Mouse (Mus musculus) adipocyte (in vitro differentiated cells): ENCODE measurements around the gene Psma7.
A peak's percentile ranks its signal among the peaks of the same experiment; 100 is the strongest.

ENCODE experiments used
- DNase-seq: peaks from one replicate; pipeline ENCODE4 v3.0.0-alpha.2; 2016; ENCODE audit warnings: low spot score

Psma7 gene

DNA sequence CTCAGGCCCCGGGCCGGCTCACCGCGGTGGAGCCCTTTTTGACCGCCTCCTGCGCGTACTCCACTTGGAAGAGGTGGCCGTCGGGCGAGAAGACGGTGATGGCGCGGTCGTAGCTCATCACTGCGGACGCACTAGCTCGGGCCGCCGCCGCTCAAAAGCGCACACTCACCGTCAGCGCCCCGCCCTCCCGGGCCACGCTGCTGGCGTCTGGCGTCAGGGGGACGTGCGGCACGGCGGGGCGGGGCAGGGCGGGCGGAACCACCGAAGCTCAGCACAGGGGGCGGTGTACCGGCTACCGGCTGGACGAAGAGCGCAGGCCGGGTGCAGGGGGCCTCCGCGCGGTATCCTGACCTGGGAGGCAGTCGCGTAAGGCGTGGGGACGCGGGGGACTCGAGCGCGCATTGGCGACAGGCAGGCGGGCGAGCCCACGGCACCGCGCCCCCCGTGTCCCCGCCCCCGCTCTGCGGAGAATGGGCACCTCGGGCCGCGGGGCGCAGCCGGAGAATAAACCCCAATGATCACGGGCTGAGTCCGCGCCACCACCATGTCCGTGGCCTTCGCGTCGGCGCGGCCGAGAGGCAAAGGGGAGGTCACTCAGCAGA, at the start of gene Psma7, which contains the start of gene Ss18l1:
Psma7 (minus strand) TSS at position 178 of the 602 bp plus-strand sequence.
Ss18l1 (plus strand) TSS at position 254 of the 602 bp plus-strand sequence.
- peak; percentile 90 for DNase-seq

DNA sequence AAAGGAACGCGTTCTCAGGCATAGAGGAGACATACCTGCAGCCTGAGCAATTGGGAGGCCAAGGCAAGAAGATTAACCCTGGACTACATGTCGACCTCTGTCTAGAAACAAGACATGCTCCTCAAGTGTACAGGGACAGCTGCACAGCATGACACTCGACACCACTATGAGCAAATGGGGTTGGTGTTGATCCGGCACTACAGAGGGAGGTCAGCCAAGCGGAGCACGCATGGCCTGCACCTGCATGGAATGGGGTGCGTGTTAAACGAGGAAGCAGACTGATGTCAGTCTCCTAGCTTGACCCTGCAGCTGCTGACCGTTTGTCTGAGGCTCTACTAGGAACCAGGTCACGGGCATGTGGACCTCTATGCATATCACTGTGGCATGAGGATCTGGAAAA, 48.1 kb upstream of the Psma7 start:
- no peak for DNase-seq

DNA sequence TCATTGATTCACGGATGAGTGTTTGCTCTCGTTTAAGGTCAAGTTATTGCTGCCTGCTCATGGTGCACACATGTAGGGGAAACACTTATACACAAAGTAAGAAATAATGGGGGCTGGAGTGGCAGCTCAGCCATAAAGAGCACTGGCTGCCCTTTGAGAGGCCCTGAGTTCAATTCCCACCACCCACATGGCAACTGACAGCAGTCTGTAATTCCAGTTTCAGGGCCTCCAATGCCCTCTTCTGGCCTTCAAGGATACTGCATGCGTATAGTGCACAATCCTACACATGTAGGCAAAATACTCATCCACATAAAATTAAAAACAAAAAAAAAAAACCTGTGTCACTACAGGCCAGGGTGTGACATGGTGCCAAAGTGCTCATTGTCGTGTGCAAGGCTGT, 45.2 kb upstream of the Psma7 start:
- DNase-seq, result no peak

DNA sequence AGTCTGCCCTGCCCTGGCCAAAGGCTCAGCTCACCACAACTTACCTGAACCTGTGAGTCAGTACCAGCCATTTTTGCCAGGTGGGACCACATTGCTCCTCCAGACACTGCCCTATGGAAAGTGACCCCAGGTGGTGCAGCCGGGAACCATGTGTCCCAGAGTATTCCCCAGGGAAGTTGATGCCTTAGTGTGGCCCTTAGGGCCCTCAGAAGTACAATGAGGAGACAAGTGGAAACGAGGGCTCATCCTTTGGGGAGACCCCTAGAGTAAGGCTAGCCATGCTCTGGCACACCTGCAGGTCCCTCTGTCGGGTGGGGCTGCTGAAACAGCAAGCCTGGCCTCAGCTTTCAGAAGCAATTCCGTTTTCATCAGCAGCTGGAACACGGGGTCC, 44.4 kb upstream of the Psma7 start:
- no peak for DNase-seq

DNA sequence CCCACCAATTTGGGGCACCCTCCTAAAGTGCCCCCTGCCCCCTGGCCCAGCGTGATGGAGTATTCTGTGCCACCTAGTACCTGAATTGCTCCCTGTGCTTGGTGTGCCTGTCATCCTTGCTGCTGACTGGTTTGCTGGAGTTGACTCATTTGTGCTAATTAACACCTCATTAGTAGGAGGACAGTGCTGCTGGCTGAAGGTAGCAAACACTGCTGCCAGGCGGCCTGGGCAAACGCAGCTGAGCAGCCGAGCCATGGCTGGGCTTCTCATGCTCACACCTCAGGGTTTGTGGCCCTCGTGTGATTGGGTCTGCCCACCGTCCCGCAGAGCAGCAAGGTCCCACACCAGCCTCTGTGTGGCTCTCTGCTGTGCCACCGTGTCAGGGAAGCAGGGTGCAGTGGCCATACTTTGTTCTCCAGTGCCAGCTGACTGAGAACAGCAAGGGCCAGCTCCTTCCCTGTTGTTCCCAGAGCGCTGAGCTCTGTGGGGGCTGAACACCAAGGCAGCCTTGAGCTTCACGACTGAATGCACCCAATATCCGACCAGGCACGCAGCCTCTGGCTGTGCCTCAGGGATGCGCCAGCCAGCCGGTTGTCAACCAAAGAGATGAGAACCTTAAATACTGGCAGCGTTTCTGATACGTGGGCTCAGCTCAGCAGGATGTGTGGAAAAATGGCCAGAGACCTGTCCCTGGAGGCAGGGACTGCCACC, 43.8 kb upstream of the Psma7 start:
- no peak for DNase-seq

DNA sequence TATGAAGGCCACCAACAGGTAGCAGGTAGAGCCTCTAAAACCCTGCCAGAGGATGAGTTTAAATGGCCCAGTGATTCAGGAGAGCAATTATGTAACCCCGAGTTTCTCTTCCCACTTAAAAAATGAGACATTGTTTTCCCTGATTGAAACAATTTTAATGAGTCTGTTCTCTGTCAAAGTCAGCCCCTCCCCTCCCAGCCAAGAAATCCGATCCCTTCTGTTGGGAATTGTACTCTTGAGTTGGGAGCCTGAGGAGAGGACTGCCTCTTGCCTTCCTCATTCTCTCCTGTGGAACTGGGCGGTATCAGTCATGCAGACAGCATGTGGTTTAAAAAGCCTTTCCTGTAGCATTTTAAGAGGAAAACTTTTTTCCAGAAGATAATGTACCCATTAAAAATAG, 42.3 kb upstream of the Psma7 start:
- DNase-seq, result no peak

DNA sequence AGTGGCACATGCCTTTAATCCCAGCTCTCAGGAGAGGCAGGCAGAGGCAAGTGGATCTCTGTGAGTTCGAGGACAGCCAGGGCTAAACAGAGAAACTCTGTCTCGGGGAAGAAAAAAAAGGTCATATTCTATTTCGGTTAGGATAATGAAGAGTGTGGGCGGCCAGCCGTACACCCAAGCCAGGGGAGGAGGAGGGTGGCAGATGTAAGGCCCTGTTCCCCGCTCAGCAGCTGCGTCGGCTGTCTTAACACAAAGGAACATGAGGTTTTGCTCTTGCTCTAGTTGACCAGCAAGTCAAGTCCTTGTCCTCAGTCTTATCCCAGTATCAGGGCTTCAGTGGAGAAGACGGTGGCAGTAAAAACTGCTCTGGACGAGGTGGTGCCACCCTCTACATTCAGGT, 40.8 kb upstream of the Psma7 start:
- DNase-seq, result no peak

DNA sequence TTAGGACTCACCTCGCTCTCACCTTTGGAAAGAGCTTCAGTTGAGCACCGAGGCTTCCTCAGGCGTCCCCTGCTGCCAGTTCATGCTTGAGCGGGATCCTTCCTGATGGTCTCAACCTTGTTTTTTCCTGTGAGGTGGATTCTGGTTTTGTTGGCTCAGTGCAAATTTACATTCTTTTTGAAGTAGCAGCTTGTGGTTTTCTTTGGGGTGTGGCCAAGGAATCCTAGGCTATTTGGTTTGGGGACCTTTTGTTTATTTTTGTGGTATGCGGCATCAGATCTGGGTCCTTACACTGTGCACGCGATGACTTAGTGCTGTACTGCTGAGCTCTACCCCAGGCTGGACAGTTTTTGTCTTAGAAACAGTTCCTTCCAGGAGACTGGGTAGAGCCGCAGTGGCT, 38.4 kb upstream of the Psma7 start:
- DNase-seq, result no peak

DNA sequence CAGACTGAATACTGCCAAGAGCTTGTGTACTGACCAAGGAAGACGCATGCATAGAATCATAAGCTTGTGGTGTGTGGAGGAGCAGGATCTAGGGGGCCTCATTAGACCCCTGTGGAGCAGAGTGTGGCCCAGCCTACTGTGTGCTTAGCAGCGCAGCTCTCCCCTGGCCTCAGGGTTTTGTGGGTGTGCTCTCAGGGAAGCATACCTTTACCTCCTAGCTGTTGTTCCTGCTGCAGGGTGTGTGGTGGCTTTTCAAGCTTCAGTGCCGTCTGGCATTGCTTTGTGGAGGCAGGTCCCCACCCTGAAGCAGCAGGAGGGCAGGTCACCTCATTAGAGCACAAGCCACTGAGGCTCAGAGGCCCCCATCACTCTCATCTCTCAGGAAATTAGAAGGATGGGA, 35.4 kb upstream of the Psma7 start:
- no peak for DNase-seq

DNA sequence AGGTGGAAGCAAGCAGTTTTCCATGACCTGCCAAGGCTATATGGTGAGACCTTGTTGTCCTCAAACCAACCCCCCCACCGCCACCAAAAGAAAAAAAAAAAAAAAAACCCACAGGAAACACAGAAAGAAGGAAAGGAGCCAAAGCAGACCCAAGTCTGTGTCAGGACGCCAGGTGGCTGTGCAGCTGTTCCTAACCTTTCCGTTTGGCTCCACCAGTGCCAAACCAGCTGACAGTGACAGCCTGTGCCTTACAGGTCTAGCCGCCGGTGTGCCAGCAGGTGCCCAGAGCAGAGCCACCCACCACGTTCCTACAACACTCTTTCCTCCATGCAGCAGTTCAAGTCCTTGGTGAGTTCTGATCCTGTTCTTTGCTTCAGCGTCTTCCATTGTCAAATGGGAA, 30.7 kb upstream of the Psma7 start:
- DNase-seq, result no peak

DNA sequence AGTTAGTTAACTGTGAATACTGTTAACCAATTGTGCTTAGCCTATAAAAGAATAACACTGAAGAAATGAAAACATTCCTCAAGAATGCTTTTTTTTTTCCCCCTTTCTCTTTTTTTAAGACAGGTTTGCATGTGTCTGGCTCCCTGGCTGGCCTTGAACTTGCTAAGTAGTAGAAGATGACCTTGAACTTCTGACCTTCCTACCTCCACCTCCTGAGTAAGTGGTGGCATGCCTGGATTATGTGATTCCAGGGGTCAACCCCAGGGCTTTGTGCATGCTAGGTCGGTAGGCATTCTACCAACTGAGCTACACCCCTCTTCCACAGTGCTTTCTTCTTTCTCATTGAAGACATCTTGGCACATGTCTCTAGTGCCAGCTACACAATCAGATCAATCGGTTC, 29.4 kb upstream of the Psma7 start:
- no peak for DNase-seq

DNA sequence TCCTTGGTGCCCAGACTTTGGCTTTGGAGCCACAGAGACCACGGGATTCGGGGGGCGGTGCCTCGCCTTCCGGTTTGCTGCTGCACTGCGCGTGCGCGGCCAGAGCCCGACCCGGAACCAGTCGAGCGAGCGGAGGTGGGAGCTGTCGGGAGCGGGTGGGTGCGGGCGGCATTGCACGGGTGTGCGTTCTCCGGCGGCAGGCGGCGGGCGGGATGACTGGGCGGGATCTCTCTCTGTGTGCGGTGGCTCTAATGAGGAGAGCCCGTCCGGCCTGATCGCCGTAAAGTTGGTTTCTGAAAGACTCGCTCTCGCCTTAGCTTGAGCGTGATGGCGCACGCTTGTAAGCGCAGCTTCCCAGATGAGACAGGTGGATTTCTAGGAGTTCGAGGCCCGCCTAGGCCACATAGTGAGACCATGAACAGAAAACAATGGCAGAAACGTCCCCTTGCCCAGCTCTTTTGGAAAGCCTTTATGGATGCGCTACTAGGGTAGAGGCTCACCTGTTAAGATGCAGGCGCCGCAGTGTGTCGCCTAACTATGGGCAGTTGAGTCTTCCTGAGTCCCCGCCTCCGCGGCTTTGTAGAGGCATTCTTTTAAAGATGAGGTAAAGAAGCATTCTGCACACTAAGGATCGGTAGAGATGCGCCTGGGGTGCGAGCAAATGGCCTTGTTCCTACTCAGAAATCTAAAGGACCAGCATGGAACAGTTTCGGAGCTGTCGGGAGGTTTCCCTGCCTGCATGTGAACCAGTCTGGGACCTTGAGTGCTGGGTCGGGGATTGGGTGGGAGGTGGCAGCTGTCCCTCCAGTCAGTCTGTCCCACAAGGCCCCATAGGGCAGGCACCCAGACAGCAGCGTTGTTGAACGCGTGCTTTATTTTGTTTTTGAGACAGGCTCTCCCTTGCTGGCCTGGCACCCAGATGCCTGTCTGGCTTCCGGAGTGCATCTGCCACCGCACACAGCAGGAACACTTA, 28.5 kb upstream of the Psma7 start, which contains the start of gene Mtg2:
Mtg2 (plus strand) TSS at position 108 of the 973 bp plus-strand sequence.
- peak; percentile 93 for DNase-seq

DNA sequence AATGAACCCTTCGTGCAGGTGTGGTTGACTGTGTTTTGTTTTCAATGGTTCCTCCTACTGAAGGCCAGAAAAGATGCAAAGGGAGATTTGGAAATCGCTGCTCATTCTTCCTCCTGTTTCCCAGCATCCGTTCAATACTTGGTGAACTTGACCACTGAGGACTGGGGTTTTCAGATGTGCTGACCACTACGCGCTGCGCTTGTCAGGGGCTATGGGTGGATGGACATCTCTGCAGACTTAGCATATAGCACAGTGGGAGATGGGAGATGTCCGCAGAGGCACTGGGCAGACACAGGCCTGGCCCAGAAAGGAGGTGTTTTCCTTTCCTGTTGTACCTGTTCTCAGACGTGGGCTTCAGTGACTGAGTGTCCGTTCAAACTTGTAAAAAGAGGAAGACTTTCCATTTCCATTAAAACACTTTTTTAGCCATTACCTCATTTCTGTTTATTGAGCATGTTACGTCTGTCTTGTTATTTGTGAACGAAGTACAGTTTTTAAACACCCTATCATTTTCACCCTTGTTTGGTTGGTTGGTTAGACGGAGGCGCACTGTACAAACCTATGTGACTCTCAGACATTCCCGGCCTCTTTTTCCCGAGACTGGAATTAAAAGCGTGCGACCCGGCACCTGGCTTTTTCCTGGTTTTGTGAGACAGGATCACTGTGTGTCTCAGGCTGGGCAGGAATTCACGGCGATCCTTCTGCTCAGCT, 27.7 kb upstream of the Psma7 start:
- DNase-seq, result no peak

DNA sequence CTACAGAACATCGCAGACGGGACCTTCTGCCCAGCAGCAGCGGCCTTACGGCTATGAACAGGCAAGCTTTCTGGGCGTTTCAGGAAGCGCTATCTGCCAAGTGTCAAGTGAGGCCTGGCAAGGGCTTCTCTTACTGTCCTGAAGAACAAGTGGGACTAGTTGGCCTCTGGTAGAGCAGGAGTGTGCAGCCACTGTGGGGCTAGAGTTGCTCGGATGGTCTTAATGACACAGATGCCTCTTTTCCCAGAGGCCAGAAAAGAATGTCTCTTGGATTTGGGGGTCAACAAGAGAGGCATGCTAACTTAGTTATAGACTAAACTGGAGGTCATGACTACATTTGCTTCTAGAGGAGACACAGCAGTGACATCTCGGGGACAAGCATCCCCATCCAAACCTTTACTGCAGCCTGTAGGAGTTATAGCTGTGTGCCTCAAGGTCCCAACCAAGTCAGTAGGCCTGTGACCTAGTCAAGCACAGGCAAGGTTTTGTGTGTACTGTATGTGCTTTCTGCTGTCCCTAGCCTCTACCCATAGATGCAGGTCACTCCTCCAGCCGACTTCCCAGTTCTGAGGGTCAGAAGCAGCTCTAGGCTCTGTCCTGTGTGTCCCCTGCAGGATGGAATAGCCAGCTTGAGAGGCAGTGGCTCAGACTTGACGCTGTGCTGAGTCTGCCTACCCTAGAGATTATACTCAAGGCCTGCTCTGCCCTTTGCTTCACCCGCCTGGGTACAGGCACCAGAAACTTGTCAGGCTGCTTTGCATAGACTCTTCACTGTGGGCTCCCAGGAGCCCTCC, 21.3 kb upstream of the Psma7 start:
- no peak for DNase-seq

DNA sequence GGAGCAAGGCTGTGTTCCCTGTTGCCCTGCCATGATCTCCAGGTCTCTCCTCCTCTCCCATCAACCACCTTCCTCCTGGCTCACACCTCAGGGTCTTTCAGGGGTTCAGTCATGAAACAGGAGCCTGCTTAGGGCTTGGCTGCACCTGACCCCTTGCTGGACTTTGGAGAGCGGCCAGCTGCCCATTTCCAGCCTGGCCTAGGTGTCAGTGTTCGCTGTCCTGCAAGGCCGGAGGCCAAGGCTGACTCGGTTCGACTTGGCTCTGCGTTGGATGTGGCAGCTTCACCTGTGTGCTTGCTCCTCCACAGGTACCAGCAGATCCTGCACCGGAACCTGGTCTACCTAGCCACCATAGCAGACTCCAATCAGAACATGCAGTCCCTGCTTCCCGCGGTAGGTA, 10.8 kb upstream of the Psma7 start:
- no peak for DNase-seq

DNA sequence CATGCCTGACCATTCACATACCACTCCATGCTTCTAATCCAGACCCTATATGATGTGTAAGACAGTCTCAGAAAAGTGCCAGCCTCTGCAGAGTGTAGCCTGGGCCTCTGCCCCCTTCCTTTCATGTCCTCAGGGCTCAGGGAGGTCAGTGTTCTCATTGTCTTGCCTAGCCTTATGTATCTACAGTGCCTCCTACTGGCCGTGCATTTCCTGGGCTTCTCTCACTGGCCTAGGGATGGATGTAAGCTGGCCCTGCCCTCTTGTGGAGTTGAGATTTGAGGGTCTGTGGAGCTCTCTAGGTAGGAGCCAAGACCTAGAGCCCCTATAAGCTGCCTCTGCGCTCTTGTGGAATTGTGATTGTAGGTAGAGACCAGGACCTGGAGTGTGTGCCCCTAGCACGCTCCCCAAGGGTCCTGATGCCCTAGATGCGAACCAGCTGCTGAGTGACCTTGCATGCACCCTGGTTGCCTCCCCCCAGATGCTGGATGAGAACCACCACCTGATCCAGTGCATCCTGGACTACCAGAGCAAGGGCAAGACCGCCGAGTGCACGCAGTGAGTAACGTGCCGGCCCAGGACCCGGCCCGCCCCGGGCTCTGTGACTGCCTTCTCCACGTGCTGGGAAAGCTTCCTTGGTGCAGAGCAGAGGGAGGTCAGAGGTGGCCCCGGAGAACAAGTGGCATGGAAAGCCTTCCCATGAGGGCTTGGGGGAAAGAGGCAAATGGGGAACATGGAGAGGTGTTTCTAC, 9.9 kb upstream of the Psma7 start:
- DNase-seq, result peak; percentile 55

DNA sequence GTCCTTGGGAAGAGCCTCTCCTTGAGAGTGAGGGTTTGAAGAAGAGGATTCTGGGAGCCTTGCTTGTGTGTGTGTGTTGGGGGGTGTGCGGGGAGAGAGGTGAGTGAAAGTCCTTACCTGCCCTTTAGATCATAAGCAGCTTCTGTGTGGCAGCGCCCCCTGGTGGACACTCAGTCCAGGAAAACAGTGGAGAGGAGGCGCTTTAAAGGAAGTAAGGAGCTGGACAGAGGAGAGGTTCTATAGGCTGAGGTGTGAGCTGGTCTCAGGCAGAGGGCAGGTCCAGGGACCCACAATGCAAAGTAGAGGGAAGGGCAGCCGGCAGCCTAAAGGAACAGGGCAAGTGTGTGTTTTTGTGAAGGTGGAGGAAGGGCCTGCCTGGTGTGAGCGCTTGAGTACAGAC, 8.8 kb upstream of the Psma7 start:
- peak; percentile 81 for DNase-seq

DNA sequence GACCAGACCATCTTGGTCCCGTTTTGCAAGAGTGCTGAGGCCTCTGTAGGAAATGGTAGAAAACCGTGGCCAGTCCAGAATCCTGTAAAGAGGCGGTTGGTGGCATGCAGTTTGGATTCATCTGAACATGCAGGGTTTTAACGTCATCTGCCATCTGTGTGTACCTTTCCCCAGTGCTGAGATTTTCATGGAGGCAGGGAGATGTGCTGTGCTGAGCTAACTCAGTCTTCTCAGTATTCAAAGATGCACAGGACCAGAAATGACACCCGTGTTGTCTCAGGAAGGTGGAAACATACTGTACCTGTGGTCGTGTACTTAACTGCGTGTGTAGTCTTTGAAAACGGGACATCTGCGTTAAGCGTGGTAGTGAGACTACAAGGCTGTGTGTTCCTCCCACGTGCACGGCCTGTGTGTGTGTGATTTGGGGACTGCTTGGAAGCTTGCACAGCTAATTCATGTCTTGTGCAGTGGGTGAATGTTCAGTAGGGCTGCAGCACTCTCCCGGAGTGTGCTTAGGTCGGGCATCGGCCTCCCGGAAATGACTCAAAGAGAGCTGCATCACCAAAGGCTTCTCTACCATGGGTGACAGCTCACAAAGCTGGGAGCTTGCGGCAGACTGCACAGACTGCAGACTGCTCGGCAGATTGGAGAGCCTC, 5.9 kb upstream of the Psma7 start:
- DNase-seq, result no peak

DNA sequence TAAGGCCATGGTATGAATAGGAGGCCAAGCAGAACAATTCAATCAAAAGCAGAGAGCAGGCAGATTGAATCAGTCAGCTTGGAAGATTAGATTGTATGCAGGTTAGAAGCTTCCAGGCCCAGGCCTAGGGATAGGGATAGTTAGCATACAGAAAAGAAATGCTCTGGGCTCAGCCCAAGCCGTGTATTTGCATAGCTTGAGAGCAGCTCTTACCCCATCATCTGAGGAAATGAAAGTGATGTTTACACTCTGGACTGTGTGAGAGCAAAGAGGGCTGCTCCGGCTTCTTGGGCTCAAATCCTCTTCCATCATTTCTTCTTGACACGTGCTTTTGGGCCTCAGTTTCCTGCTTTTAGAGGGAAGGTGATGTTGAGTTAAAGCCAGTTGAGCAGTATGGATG, 5.3 kb upstream of the Psma7 start:
- DNase-seq, result no peak

DNA sequence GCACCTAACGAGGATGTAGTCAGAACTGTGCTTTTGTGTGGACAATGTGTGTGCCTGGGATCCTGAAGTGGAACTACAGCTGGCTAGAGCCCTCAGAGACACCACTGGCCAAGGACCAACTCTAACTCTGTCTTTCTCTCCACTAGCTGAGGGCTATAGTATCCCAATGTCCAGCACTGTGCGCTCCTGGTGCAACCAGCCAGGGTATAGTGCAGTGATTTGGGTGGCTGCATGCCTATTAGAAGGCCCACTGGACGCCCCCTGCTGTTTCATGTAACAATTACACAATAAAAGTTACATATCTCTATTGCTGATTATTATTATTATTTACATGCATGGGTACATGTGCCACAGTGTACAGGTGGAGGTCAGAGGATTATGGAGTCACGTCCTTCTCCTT, 3.0 kb upstream of the Psma7 start:
- DNase-seq, result peak; percentile 70
